Mouse (Mus musculus) spleen, adult 18-20 months (tissue): Measurements from ENCODE around the gene G430095P16Rik.
A peak's percentile ranks its signal among the peaks of the same experiment; 100 is the strongest.

ENCODE experiments used
- DNase-seq, 2 experiments: peaks; one replicate each; pipeline ENCODE4 v3.0.0; 2022; ENCODE audit warnings: mixed read lengths in 2 of 2

The G430095P16Rik gene

DNA sequence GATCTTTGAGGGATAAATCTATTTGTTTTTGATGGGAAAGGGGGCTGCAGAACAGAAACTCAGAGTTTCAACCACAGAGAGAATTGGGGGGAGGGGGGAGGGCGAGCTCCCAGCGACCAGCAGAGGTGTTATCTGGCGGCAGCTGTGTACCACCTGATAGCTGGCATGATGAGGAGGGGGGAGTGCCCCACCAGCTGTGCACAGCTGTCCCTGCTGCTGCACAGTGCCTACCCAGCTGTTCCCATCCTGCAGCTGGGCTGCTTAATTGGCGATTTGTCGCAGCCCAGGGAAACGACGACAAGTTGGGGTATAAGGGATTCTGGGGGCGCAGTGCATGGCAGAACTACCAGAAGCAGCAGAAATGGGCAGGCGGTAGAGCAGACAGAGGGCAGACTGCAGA lies 1.9 kb downstream of the G430095P16Rik start:
- no peak for DNase-seq

DNA sequence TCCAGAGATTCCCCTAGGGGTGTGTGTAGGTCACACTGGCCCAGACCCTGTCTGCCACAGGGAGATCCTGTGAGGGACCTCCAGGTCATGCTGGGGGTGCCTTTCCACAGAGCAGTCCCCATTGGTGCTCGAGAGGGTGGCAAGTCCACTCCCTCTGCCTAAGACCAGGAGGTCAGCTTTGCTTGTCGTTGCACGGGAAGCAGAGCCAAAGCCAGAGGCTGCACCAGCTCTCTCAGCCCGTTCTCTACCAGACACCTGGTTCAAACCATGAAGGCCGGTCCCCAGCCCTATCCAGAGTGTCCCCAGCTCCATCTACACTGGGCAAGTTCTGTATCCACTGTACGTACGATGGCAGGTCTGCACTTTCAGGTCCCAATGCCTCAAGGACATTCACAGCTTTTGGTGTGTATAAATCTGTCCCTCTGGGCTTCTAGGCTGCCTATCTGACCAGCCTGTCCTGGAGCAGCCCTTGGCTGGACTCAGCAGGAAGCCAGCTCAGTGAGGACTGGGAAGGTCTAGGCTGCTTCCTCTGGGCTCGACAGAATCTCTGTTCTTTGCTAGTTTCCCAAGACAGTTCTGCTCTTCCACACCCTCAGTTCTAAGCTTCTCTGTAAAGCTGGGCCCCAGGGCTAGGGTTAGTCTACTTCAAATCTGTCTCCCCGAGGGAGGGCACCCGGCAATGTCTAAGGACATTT lies 2.6 kb downstream of the G430095P16Rik start:
- DNase-seq = no peak

DNA sequence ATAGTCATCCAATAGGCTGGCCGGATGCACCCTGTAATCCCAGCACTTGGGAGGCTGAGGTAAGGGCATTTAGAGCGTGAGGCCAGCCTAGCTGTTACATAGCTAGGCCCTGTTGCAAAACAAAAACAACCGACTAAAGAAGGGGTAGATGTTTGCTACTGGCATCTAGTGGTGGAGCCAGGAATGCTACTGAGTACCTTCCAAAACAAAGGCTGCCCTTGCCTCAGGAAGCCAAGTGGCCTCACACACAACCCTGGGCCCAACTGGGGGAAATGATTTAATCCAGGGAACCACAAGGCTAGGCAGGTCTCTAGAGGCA lies 3.1 kb downstream of the G430095P16Rik start:
- DNase-seq = no peak

DNA sequence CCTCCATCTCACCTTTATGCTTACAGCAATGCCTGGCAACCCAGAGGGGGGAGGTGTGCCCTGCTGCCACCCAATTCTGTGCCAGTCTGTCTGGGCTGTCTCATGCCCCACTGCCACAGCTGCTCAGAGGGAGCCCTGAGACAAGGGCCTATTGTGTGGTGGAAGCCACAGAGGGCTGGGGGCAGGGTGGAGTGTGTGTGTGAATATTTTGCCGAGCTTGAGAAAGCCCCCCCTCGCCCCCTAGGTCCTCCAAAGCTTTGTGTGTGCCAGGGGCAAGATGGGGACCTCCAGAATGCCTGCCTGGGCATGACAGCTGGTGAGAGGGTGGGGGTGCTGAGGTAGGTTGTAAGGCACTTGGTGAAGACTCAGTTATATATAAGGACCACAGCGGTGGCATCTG lies 5.7 kb downstream of the G430095P16Rik start:
- DNase-seq = no peak

DNA sequence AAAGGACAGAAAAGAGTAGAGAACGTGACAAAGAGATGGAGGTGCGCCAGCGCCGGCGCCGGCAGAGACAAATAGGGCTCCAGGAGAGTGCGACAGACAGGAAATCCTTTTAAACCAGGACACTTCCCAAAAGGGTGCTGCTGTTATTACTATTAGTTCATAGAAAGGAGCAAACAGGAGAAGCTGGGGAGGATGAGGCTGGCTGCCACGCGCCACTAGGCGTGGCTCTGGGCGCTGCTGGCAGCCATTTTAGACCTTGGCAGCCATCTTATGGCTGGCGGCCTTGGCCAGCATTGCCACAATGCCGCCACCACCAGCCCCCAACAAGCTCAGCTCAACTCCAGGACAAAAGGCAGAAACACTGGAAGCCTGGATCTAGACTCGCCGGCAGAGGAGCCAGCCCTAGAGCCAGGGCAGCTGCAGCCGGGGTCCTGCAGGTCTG lies 7.1 kb downstream of the G430095P16Rik start:
- no peak for DNase-seq

DNA sequence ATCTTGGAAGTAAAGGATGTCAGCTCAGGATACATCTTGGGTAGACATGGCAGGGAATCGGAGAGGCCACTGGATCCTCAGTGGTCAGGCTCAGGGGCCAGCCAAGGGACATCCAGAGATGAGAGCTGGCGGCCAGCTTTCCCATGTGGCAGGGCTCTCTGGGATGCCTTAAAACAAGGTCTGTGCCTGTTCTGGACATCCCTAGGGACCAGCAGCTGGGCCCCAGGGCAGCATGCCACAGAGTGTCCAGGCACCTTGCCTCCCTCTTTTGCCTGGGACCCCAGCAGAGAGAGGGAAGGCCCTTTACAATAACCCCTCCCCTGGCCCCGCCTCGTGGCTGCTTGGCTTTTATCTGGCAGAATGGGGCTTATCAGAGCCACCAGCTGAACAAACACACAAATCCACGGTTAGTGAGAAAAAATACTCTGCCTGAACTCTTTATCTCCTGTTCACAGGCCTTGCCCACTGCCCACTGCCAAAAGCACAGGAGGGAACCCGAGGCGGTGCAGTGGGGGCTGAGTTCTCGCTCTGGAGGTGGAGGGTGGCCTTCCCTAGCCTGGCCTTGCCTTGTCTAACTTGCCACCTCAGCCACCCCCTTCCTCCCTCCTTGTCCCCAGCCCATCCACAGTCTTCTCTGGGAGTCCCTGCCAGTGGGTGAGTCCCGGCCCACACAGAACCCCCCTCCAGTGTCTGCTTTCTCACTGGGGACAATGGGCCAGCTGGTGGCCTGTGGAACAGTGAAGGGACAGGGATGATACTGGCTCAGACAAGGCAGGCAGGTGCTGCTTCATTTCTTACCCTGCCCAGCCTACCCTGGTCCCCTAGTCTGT lies 7.9 kb downstream of the G430095P16Rik start:
- DNase-seq = no peak

DNA sequence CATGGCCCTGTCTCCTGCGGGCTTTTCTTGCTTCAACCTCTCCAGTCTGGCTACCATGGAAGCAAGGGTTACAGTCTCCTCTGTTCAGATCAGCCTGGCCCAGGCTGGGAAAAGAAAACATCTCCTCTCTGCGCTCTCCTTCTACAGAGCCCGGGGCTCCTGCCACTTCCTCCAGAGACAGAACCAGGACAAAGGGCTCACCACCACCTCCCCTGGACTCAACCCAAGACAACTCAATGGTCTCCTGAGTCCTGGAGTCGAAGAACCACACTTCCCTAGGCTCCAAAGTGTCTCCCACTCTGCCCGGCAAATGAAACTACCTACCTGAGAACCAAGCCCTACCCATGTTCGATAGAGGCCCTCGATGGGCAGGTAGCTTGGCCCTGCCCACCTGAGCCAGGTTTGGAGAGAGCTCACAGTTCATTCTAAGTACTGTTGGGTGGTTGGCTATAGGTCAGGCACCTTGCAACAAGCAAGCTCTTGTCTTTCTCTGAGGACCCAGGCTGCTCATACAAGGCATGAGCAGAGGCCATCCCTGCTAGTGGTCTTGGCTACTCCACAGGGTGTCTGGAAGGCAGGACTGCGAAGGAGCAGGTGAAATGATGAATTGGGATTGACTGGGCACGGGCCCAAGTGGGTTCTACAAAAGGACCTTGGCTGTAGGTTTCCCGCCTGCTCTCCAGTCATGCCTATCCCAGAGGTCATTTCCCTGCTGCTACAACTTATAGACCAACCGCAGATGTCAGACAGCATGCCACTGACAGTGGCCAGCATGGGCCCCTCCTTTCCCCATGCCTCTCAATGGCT lies 8.8 kb downstream of the G430095P16Rik start:
- DNase-seq = no peak

DNA sequence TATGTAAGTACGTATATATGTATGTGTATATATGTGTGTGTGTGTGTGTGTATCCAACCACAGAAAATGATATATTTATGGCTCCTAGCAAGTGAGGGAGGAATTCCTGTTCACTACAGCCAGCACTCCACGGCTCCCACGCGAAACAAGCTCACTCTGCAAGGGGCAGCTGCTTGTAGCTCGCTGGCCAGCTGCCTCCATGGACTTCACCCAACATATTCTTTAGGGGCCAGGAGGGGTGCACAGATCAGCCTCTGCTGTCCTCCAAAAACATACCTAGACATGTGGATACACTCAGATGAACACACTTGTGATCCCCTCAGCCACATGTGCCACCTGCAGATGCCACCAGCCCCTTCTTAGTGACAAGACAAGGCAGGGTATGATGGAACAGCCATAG lies 9.7 kb downstream of the G430095P16Rik start:
- no peak for DNase-seq

DNA sequence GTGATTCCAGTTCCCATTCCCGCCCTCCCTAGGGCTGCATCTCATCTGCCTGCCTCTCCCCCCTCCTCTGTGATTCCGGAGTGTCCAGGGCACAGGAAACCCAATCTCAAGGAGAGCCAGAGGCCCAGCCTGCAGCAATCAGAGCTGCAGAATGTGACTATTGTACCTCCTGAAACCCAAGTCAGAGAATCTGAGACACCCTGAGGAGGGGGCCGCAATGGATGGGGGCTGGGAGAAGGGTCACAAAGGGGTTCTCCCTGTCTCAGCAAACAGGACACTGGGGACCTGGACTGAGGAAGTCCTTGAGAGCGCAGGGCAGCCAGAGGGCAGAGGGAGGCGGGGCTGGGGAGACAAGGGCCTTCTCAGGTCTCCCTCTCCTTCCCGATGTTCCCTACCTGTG lies 10.2 kb downstream of the G430095P16Rik start:
- DNase-seq = no peak

DNA sequence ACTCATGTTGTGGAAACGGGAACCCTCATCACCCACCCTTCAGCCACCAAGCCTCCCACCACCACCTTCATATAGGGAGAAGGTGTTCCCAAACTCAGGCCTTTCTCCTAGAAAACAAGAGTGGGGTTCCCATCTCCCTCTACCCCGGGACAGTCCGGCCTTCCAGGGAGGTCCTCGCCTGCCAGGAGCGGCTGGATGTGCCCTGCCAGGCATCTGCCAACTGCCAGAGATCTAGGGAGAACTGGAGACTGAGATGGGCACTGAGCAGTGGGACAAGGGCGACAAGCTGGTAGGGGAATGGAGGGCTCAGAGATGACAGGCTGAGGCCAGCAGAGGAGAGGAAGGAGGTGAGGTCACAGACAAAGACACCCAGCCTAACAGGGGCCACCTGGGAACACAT lies 11.2 kb downstream of the G430095P16Rik start:
- no peak for DNase-seq

DNA sequence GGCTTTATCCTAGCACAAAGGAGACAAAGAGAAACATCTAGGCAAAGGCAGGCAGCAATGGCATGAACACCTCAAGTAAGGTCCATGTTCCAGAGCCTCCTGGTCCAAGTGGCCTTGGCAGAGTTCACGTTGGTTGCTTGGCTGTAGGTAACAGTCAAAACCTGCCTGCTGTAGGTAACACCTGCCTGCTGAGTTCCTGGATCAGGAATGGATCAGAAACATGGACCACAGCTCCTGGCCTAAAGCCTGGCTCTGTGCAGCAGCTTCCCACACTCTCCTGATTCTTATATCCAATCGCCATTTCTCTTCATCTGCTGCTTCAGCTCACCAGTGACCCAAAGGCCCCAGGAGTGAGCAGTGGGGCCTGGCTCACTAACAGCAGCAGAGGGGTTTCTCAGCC lies 11.9 kb downstream of the G430095P16Rik start:
- no peak for DNase-seq

DNA sequence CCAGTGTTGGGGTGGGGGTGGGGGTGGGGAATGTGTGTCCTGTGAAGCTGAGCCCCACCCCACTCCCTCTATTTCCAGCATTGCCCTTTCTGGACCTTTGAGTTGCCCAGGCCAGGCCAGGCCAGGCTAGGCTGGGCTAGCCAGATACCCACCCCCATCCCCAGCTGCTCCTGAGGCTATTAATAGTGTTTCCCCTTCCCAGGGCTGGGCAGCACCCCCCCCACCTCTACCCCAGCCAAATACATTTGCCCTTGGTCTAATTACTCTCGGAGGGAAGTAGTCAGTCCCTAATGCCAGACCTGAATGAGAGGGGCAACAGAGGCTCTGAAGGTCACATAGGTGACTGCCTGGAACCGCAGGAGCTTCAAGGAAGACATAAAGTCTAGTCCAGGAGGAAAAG lies 12.8 kb downstream of the G430095P16Rik start:
- DNase-seq = no peak

DNA sequence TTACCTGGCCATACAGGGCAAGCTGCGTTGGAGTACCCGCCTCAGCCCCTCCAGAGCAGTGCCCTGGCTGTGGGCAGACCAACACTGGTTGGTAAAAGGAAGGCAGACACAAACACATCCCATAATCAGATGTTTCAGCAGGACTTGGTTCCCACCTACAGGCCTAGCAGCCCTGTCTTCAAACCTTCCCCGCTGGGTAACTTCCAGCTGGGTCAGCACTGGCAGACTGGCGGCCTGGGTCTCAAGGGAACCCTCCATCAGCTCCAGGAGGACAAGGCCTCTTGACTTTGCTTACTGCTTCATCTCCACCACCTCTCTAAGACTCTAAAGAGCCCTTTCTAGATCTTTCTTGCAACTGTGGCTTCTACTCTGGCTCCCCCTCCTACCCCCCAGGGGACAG lies 13.7 kb downstream of the G430095P16Rik start:
- DNase-seq = no peak

DNA sequence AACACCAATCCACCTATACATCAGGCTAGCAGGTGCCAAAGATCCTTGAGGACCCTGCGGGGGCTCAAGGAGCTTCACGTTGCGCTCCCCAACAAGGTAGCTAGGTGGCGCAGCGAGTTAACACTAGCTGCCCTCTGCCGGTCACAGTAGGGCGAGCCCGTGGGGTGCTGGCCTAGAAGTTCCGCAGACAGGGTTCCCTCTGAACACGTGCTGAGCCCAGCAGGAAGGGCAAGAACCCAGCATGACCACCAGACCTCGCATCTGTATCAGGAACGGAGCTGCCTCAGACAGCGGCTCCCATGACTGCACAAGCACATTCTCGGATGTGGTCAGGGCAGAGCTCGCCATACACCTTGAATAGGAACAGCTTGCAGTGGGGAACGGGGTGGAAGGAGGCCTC lies 14.8 kb downstream of the G430095P16Rik start:
- DNase-seq = peak; percentile 70 to 81

DNA sequence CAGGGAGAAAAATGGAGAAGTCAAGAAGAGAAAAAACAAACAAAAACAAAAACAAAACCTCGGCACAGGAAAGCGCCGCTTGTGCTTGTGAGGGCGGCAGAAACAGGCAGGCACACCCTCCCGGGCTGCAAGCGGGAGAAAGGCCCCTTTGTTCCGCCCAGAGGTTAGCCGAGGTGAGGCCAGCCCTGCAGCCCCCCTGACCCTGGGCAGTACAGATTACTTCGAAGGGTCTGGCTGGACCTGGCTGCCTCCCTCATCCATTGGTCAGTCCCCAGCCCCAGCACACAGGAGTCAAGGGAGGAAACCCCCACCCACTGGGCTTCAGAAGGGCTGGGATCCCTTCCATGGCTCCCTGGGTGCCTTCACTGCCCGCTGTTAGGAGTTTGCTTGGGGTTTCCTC lies 15.5 kb downstream of the G430095P16Rik start:
- DNase-seq = no peak

DNA sequence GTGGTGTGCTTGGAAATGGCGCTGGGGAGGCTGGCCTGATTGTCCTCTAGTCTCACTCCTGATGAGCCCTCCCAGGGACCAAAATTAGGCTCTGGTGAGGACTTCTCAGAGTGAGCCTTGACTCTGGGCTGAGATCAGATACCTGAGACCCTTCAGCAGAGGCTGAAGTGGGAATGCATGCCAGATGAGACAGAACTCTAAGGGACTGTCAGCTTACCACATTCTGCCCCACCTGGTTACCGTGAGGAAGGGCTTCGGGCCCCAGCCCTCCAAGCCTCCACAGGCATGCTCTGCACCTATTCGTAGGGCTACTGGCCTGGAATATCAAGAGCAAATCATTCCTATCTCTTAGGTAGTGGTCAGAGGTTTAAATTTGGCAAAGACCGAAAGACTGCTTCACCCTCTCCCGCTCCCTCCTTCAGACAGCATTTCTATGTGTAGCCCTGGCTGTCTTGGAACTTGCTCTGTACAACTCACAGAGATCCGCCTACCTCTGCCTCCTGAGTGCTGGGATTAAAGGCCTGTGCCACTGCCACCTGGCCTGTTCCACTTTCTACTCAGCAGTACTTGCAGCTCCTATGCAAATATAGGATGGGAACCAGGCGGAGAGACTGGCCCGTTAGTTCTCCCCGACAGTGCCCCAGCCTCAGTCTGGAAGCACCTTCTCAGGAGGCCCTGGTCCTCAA lies 16.1 kb downstream of the G430095P16Rik start:
- DNase-seq = no peak

DNA sequence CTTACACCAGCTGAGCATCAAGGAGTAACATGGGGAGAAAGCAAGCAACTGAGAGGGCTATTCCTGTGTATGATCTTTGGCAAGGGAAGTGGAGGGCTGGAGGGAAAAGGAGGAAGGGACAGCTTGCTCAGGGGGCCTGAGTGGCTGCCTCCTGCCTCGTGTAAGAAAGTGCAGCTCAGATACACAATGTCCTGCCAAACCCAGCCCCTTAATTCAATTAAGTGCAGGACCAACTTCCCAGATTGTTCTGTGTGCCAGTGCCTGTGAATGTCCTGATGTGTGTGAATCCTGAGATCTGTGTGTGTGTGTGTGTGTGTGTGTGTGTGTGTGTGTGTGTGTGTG lies 16.6 kb downstream of the G430095P16Rik start:
- no peak for DNase-seq

DNA sequence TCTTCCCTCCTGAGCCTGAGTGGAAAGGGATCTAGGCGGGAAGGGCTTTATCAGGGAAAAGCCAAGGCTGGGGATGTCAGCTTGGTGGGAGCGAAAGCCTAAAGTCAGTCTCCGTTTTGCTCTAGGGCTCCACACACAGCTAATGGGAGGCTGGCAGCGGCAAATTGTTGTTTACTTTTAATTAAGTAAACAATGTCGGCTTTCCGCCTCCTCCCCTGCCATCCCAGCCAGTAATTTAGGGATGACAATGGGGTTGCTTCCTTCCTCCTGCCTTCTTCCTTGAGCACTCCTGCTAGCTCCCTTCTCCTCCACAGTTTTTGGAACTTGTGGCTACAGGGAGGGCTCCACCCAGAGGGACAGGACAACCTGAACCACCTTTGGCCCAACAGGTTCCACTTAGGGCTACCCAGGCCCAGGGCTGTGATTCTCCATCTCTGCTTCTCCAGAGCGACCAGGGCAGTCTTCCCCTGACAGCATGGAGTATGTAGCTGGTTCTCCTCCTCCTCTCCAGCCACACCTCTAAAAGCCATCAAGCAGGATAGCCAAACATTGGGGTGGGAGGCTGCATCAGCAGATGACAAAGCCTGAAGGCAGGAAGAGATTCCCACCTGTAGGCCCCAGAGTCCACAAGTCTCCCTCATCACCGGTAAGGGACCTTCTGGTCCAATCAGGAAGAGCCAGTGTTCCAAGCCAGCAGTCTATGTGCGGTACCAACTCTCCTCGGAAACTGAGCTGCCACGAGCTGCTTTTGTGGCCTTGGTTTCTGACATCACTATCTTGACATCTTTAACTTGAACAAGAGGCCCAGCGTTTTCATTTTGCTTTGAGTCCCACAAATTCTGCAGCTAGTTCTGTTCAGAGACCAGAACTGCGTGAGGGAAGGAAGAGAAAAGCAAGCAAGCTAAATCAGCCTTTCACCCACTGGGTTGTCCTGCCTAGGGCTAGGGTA lies 18.4 kb downstream of the G430095P16Rik start:
- no peak for DNase-seq

DNA sequence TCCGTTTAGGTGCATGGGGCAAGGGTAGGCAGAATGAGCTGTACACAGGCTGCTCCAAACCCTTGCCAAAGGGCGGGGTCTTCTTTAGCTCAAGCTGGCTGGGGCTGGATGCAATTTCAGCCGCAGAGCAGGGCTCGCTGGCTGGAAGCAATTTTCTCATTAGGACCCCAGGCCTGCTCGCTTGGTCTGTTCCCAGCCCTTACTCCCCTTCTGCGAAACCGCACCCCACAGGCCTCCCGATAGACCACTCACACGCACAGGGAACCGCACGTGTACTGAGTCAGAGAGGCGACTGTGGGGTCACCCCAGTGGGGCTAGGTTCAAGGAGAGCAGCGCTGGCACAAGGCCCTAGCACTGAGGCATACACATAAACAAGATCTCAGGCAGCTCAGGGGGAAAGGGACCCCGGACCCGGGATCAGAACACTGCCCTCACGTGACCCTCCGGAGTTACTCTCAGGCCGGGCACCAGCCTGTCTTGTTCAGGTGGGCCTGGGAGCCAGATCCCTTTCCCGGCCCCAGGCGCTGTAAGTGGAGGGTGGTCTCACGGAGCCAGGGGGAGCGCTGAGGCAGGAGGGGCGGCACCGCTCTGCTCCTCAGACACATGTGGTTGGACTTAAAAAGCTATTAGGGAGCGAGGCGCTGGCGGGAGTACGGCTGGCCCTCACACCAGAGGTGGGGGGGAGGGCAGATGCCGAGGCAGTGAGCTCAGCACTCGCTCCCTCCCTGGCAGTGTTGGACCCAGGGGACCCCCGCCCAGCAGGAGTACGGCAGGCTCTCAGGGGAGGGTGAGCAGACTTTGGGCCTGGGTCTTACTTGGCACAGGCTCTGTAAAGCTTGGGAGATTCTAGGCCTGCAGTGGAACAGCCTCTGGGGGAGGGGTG lies 19.6 kb downstream of the G430095P16Rik start:
- DNase-seq = no peak

DNA sequence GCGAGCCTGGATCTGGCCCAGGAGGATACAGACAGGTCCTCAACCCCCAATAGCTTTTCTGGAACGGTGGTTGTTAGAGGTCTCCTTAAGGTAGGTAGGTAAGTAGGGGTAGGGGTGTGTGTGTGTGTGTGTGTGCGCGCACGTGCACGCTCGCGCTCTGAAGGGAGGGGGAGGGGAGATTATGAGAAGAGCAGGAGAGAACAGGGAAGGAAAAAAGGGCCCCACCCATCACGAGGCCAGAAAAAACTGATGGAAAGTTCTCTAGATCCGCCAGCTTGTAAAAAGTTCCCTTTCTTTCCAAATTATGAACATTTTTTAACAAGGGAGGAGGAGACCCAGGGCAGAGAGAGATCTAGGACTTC lies 20.2 kb downstream of the G430095P16Rik start:
- DNase-seq = no peak
